Mouse (Mus musculus) forebrain, postnatal 0 days (tissue): ENCODE results near the gene Hip1r. TPM values are rescaled to one million over a fixed set of nuclear protein-coding genes. Genes with fewer than 3 reads are reported as not detected.
A peak's percentile ranks its signal among the peaks of the same experiment; 100 is the strongest.

Source experiments
- ATAC-seq: fragments of 200-750 bp; cut with Nextera tagmentation; 2 replicates; pipeline ENCODE4 v1.8.0; 2017; ENCODE audit warnings: mild to moderate bottlenecking, moderate library complexity
- DNase-seq: peaks from one replicate; pipeline ENCODE4 v3.0.0-alpha.2; 2015
- H3K27ac ChIP-seq: fragments of 300-500 bp; sonication (generic); 2 replicates; pipeline ENCODE4 v1.5.1; 2014; ENCODE audit warnings: low read depth, mild to moderate bottlenecking, antibody characterized with exemption, low read length, moderate library complexity, mixed read lengths
- H3K27me3 ChIP-seq: fragments of 300-500 bp; sonication (generic); 2 replicates; pipeline ENCODE4 v1.6.1; 2014; ENCODE audit warnings: mild to moderate bottlenecking, low read length, mixed read lengths; ENCODE audit not compliant: insufficient read depth
- H3K36me3 ChIP-seq: fragments of 300-500 bp; sonication (generic); 2 replicates; pipeline ENCODE4 v1.6.1; 2014; ENCODE audit warnings: mild to moderate bottlenecking, moderate library complexity; ENCODE audit not compliant: insufficient read depth
- H3K4me1 ChIP-seq: fragments of 300-500 bp; sonication (generic); 2 replicates; pipeline ENCODE4 v1.6.1; 2014; ENCODE audit warnings: antibody characterized with exemption; ENCODE audit not compliant: insufficient read depth
- H3K4me2 ChIP-seq: fragments of 300-500 bp; sonication (generic); 2 replicates; pipeline ENCODE4 v1.6.1; 2014; ENCODE audit warnings: low read depth, mild to moderate bottlenecking, moderate library complexity
- H3K4me3 ChIP-seq: fragments of 300-500 bp; sonication (generic); 2 replicates; pipeline ENCODE4 v1.5.1; 2014; ENCODE audit warnings: low read depth, low read length, mixed read lengths
- H3K9ac ChIP-seq: fragments of 300-500 bp; sonication (generic); 2 replicates; pipeline ENCODE4 v1.6.1; 2014; ENCODE audit warnings: mild to moderate bottlenecking
- H3K9me3 ChIP-seq: fragments of 300-500 bp; sonication (generic); 2 replicates; pipeline ENCODE4 v1.6.1; 2016; ENCODE audit warnings: low read length
- CTCF ChIP-seq: sonication (generic); IDR thresholded peaks from 2 replicates; pipeline ENCODE4 v1.5.1; 2016; ENCODE audit warnings: antibody characterized with exemption, control low read depth, low read depth
- WGBS: fragments of 180-500 bp; shearing (Covaris S2); extraction: QIAGEN DNeasy Blood & Tissue Kit; methylation state at CpG from one replicate; pipeline ENCODE4 v1.1.7; 2014; 5-methylcytosine and 5-hydroxymethylcytosine counted together
- polyA plus RNA-seq: library from polyadenylated mRNA; unstranded; fragments of >200 nt; fragmentation: Nextera tagmentation; extraction: Ambion mirVana; gene quantifications from 2 replicates; pipeline ENCODE4 v1.2.1, GENCODE M21; 2015
- total RNA-seq: library from RNA; depleted of rRNA; stranded (reverse); fragments of >200 nt; gene quantifications from 2 replicates; pipeline ENCODE4 v1.2.3, GENCODE M21; 2014

Gene Hip1r
- total and polyA plus RNA-seq, 2 experiments from 2014 or later: 29.8 to 52.2 TPM

- H3K4me3 ChIP-seq: no peak overlapping the region
- no peaks in the 10 kb centered on the region for H3K9me3 ChIP-seq
- no peaks in the 10 kb centered on the region for H3K4me1 ChIP-seq
- no peaks in the 10 kb centered on the region for H3K36me3 ChIP-seq
- WGBS: 48% methylated on average over 18 of the region's 18 CpGs
- DNase-seq: no peak
- H3K27me3 ChIP-seq: no peaks in the 10 kb centered on the region
- no peak for ATAC-seq
- no peak overlapping the region for H3K9ac ChIP-seq
- H3K4me2 ChIP-seq: no peak overlapping the region
- no peak overlapping the region for H3K27ac ChIP-seq
- peak; percentile 50 for TF ChIP-seq CTCF
Measured at GRCm38 (mm10) chr5:123933957-123934591, 39.4 kb upstream of the Hip1r start.

DNA sequence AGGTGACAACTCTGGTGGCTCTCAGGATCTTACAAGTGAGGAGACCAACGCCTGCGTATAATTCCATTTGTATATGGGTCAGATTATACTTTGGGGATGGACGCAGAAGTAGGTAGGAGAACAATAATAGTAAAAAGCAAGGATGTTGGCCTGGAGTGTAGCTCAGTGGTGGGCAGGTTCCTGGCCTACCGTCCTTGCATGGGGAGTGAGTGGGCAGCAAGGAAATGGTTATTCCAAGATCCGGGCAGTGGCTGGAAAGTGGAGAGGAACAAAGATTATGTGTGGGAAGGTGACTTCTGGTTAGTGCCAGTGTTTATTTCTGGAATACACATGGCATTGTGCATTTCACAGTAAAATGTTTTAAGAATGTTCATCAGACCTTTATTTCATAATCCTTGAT lies 37.5 kb upstream of the Hip1r start:
- H3K4me1 ChIP-seq: no peaks in the 10 kb centered on the region
- DNase-seq (no peak), ATAC-seq (no peak)
- no peak overlapping the region for H3K4me3 ChIP-seq
- H3K36me3 ChIP-seq: no peaks in the 10 kb centered on the region
- 93% methylated on average over 5 of the region's 5 CpGs for WGBS
- H3K9ac ChIP-seq: no peak overlapping the region
- H3K27ac ChIP-seq: no peak overlapping the region
- H3K9me3 ChIP-seq: no peaks in the 10 kb centered on the region
- no peak overlapping the region for H3K4me2 ChIP-seq
- H3K27me3 ChIP-seq: no peaks in the 10 kb centered on the region
- no peak for TF ChIP-seq CTCF

- WGBS: 87% methylated on average over 5 of the region's 5 CpGs
Measured at GRCm38 (mm10) chr5:123938479-123938878, 34.9 kb upstream of the Hip1r start.

GRCm38 (mm10) chr5:123946546-123946945 lies 26.9 kb upstream of the Hip1r start:
- no peaks in the 10 kb centered on the region for H3K27me3 ChIP-seq
- no peak for TF ChIP-seq CTCF
- H3K4me3 ChIP-seq: no peak overlapping the region
- H3K9me3 ChIP-seq: no peaks in the 10 kb centered on the region
- H3K27ac ChIP-seq: no peak overlapping the region
- no peaks in the 10 kb centered on the region for H3K4me1 ChIP-seq
- ATAC-seq (no peak), DNase-seq (no peak)
- no peak overlapping the region for H3K9ac ChIP-seq
- H3K36me3 ChIP-seq: no peaks in the 10 kb centered on the region
- no peak overlapping the region for H3K4me2 ChIP-seq
- WGBS: 58% methylated on average over 4 of the region's 4 CpGs

More at GRCm38 (mm10) chr5:123938479-123938878, 34.9 kb upstream of the Hip1r start:
- Histone ChIP-seq H3K9ac (no peak overlapping the region), H3K4me1 (no peaks in the 10 kb centered on the region), H3K27ac (no peak overlapping the region), H3K9me3 (no peaks in the 10 kb centered on the region), H3K4me2 (no peak overlapping the region), H3K27me3 (no peaks in the 10 kb centered on the region), H3K36me3 (no peaks in the 10 kb centered on the region), H3K4me3 (no peak overlapping the region)
- DNase-seq (no peak), ATAC-seq (no peak)
- no peak for TF ChIP-seq CTCF

- ATAC-seq (peak; percentile 40; the same call in 1 of the 2 replicates), DNase-seq (peak; percentile 85)
- TF ChIP-seq CTCF: peak; percentile 80
- 50% methylated on average over 7 of the region's 7 CpGs for WGBS
- Histone ChIP-seq H3K9ac (no peak overlapping the region), H3K36me3 (no peaks in the 10 kb centered on the region), H3K4me2 (no peak overlapping the region), H3K4me1 (no peaks in the 10 kb centered on the region), H3K9me3 (no peaks in the 10 kb centered on the region), H3K27me3 (no peaks in the 10 kb centered on the region), H3K27ac (no peak overlapping the region), H3K4me3 (no peak overlapping the region)
Measured at GRCm38 (mm10) chr5:123947041-123947761, 26.2 kb upstream of the Hip1r start.

DNA sequence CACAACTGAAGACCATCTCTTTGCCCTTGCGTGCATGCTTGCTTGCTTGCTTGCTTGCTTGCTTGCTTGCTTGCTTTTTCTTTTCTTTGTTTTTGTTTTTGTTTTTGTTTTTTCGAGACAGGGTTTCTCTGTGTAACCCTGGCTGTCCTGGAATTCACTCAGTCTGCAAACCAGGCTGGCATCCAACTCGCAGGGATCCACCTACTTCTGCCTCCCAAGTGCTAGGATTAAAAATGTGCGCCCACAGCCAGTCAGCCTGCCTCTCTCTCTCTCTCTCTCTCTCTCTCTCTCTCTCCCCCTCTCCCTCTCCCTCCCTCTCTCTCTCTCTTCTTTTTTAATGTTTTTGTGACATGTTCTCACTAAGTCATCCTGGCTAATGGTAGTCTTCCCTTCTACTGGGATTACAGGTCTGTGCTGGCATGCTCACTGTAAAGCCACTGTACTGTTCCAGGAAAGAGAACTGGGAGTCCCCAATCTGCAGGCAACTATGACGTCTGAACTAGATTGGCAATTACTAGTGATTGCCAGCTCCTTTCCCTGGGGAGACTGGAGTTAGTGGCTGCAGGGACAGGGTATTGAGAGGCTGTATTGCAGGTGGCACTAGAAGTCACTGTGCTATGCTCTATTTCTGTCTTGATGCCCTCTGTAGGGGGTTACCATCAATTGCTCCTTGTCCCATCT lies 20.9 kb upstream of the Hip1r start:
- no peak for ATAC-seq
- WGBS: 43% methylated on average over 5 of the region's 5 CpGs
- Histone ChIP-seq H3K9me3 (no peaks in the 10 kb centered on the region), H3K4me1 (no peaks in the 10 kb centered on the region), H3K4me3 (no peak overlapping the region), H3K4me2 (no peak overlapping the region), H3K27ac (no peak overlapping the region), H3K36me3 (no peaks in the 10 kb centered on the region), H3K9ac (no peak overlapping the region), H3K27me3 (no peaks in the 10 kb centered on the region)
- DNase-seq: no peak
- TF ChIP-seq CTCF: no peak

DNA sequence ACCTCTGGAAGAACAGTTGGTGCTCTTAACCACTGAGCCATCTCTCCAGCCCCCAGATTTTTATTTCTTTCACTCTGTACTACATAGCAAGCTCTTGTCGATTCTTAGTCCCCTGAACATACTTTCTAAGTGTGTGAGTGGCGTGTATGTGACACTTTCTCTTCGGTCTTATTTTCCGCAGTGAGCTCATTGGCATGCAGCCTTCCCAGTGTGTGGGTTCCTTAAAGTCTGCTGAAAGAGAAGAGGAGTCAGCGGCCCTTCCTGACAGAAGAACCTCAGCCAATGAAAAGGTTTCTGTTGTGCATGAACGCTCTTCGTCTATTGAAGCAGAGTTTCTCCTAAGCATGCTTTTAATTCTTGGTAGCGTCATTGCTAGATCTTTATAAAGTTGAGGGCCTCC lies 16.2 kb upstream of the Hip1r start:
- Histone ChIP-seq H3K9me3 (no peaks in the 10 kb centered on the region), H3K27ac (no peak overlapping the region), H3K36me3 (no peaks in the 10 kb centered on the region), H3K9ac (no peak overlapping the region), H3K27me3 (no peaks in the 10 kb centered on the region), H3K4me1 (no peaks in the 10 kb centered on the region), H3K4me3 (no peak overlapping the region), H3K4me2 (no peak overlapping the region)
- DNase-seq (no peak), ATAC-seq (no peak)
- no peak for TF ChIP-seq CTCF
- 78% methylated on average over 8 of the region's 8 CpGs for WGBS
